Mouse (Mus musculus) MEL (cell line): Measurements from ENCODE around the gene Canx. TPM values are rescaled to one million over a fixed set of nuclear protein-coding genes. Genes with fewer than 3 reads are reported as not detected.

Source experiments
- DNase-seq: peaks from one replicate; pipeline ENCODE4 v3.0.0; 2011; ENCODE audit warnings: low read depth, low spot score
- H3K27ac ChIP-seq: 2 replicates; pipeline ENCODE4 v1.5.1; 2012; ENCODE audit warnings: low read depth, mild to moderate bottlenecking, control low read depth, low read length, moderate library complexity; ENCODE audit not compliant: control insufficient read depth
- H3K27me3 ChIP-seq, 2 experiments: fragments of 150-350 bp in 1 of 2; sonication (generic) in 1 of 2; 2 replicates each; pipeline ENCODE4 v1.6.1; 2012; ENCODE audit warnings: low read length in 2 of 2, mild to moderate bottlenecking in 2 of 2, improper control_type of control experiment in 1 of 2, moderate library complexity in 1 of 2; ENCODE audit not compliant: insufficient read depth in 2 of 2, control insufficient read depth in 1 of 2
- H3K36me3 ChIP-seq, 2 experiments: 2 replicates each; pipeline ENCODE4 v1.6.1; 2012 to 2014; ENCODE audit warnings: low read length in 2 of 2, improper control_type of control experiment in 1 of 2, inconsistent platforms in 1 of 2, mild to moderate bottlenecking in 1 of 2; ENCODE audit not compliant: insufficient read depth in 2 of 2, control insufficient read depth in 1 of 2
- H3K4me1 ChIP-seq, 2 experiments: fragments of 150-350 bp in 1 of 2; sonication (generic) in 1 of 2; 2 replicates each; pipeline ENCODE4 v1.6.1; 2012; ENCODE audit warnings: low read length in 2 of 2, improper control_type of control experiment in 1 of 2, mild to moderate bottlenecking in 1 of 2; ENCODE audit not compliant: insufficient read depth in 2 of 2, control insufficient read depth in 1 of 2
- H3K4me3 ChIP-seq, 2 experiments: fragments of 150-350 bp in 1 of 2; sonication (generic) in 1 of 2; 2 replicates each; pipeline ENCODE4 v1.5.1; 2012; ENCODE audit warnings: low read depth in 2 of 2, low read length in 2 of 2, mild to moderate bottlenecking in 2 of 2, moderate library complexity in 2 of 2, control low read depth in 1 of 2, improper control_type of control experiment in 1 of 2; ENCODE audit not compliant: control insufficient read depth in 1 of 2, insufficient read depth in 1 of 2
- H3K79me2 ChIP-seq: 2 replicates; pipeline ENCODE4 v1.6.1; 2012; ENCODE audit warnings: mild to moderate bottlenecking, low read length, moderate library complexity; ENCODE audit not compliant: control insufficient read depth, poor library complexity, insufficient read depth
- H3K9ac ChIP-seq: 2 replicates; pipeline ENCODE4 v1.6.1; 2012; ENCODE audit warnings: low read depth, mild to moderate bottlenecking, control low read depth, low read length, moderate library complexity; ENCODE audit not compliant: control insufficient read depth, poor library complexity, severe bottlenecking
- H3K9me3 ChIP-seq: fragments of 150-350 bp; sonication (generic); replicated peaks from 2 replicates; pipeline ENCODE4 v1.6.1; 2012; ENCODE audit warnings: mild to moderate bottlenecking, low read length, improper control_type of control experiment, moderate library complexity; ENCODE audit not compliant: insufficient read depth
- CHD1 ChIP-seq: IDR thresholded peaks from 2 replicates; pipeline ENCODE4 v1.6.1; 2012; ENCODE audit warnings: low read depth, mild to moderate bottlenecking, inconsistent platforms, low read length, improper control_type of control experiment
- E2F4 ChIP-seq: IDR thresholded peaks from 2 replicates; pipeline ENCODE4 v1.6.1; 2011; ENCODE audit warnings: low read depth, low read length, improper control_type of control experiment, borderline replicate concordance
- EP300 ChIP-seq, 2 experiments: IDR thresholded peaks; 2 replicates each; pipeline ENCODE4 v1.6.1; 2011; ENCODE audit warnings: improper control_type of control experiment in 2 of 2, low read length in 2 of 2, low read depth in 1 of 2, mild to moderate bottlenecking in 1 of 2
- ETS1 ChIP-seq: IDR thresholded peaks from 2 replicates; pipeline ENCODE4 v1.6.1; 2012; ENCODE audit warnings: low read depth, mild to moderate bottlenecking, inconsistent platforms, low read length, improper control_type of control experiment, moderate library complexity
- KAT2A ChIP-seq: conservative IDR thresholded peaks from 2 replicates; pipeline ENCODE4 v1.6.1; 2012; ENCODE audit warnings: low read depth, low read length, improper control_type of control experiment, inconsistent platforms
- MAX ChIP-seq: IDR thresholded peaks from 2 replicates; pipeline ENCODE4 v1.6.1; 2011; ENCODE audit warnings: low read length, improper control_type of control experiment
- MXI1 ChIP-seq: IDR thresholded peaks from 2 replicates; pipeline ENCODE4 v1.6.1; 2011; ENCODE audit warnings: mild to moderate bottlenecking, low read depth, low read length, improper control_type of control experiment
- MYC ChIP-seq: IDR thresholded peaks from 2 replicates; pipeline ENCODE4 v1.6.1; 2011; ENCODE audit warnings: low read depth, mild to moderate bottlenecking, low read length, improper control_type of control experiment, moderate library complexity
- NRF1 ChIP-seq: IDR thresholded peaks from 2 replicates; pipeline ENCODE4 v1.6.1; 2014; ENCODE audit warnings: low read depth, mild to moderate bottlenecking, inconsistent platforms, low read length, improper control_type of control experiment, moderate library complexity; ENCODE audit not compliant: poor library complexity, insufficient read depth, severe bottlenecking
- POLR2A ChIP-seq, 2 experiments: IDR thresholded peaks; 2 replicates each; pipeline ENCODE4 v1.6.1; 2011 to 2012; ENCODE audit warnings: low read length in 2 of 2, mild to moderate bottlenecking in 2 of 2, control low read depth in 1 of 2, improper control_type of control experiment in 1 of 2, low read depth in 1 of 2, moderate library complexity in 1 of 2; ENCODE audit not compliant: control insufficient read depth in 1 of 2, insufficient read depth in 1 of 2, poor library complexity in 1 of 2
- RAD21 ChIP-seq: IDR thresholded peaks from 2 replicates; pipeline ENCODE4 v1.6.1; 2011; ENCODE audit warnings: mild to moderate bottlenecking, low read depth, low read length, improper control_type of control experiment
- SIN3A ChIP-seq: IDR thresholded peaks from 2 replicates; pipeline ENCODE4 v1.6.1; 2012; ENCODE audit warnings: low read length, improper control_type of control experiment, inconsistent platforms
- TAL1 ChIP-seq: IDR thresholded peaks from 2 replicates; pipeline ENCODE4 v1.6.1; 2012; ENCODE audit warnings: mild to moderate bottlenecking, inconsistent platforms, low read length, moderate library complexity, mixed read lengths
- TCF12 ChIP-seq: IDR thresholded peaks from 2 replicates; pipeline ENCODE4 v1.6.1; 2014; ENCODE audit warnings: low read depth, mild to moderate bottlenecking, inconsistent platforms, low read length, improper control_type of control experiment, moderate library complexity
- UBTF ChIP-seq: IDR thresholded peaks from 2 replicates; pipeline ENCODE4 v1.6.1; 2012; ENCODE audit warnings: low read depth, mild to moderate bottlenecking, inconsistent platforms, low read length, improper control_type of control experiment, moderate library complexity, borderline replicate concordance; ENCODE audit not compliant: insufficient read depth
- USF2 ChIP-seq, 2 experiments: IDR thresholded peaks; 2 replicates each; pipeline ENCODE4 v1.6.1; 2011 to 2012; ENCODE audit warnings: improper control_type of control experiment in 2 of 2, low read length in 2 of 2, borderline replicate concordance in 1 of 2, inconsistent platforms in 1 of 2, low read depth in 1 of 2, mild to moderate bottlenecking in 1 of 2; ENCODE audit not compliant: insufficient read depth in 1 of 2
- ZMIZ1 ChIP-seq: IDR thresholded peaks from 2 replicates; pipeline ENCODE4 v1.6.1; 2012; ENCODE audit warnings: low read depth, mild to moderate bottlenecking, inconsistent platforms, low read length, improper control_type of control experiment, moderate library complexity
- ZNF384 ChIP-seq: IDR thresholded peaks from 2 replicates; pipeline ENCODE4 v1.6.1; 2012; ENCODE audit warnings: low read depth, mild to moderate bottlenecking, inconsistent platforms, low read length, improper control_type of control experiment
- polyA plus RNA-seq, 2 experiments: library from polyadenylated mRNA; stranded (reverse) in 1 of 2; unstranded in 1 of 2; fragments of >175 nt in 1 of 2; fragments of >200 nt in 1 of 2; gene quantifications; 2 replicates each; pipeline versions ENCODE4 v1.2.1 to v1.2.4; 2012; ENCODE audit warnings: low replicate concordance in 2 of 2, low read depth in 1 of 2; ENCODE audit not compliant: insufficient read length in 2 of 2, insufficient read depth in 1 of 2, missing spikeins in 1 of 2
- total RNA-seq: library from RNA; depleted of rRNA; stranded (reverse); fragments of 300-350 nt; gene quantifications from 2 replicates; pipeline ENCODE4 v1.2.3, GENCODE M21; 2012

The Canx gene
- total and polyA plus RNA-seq, 3 experiments: 390 to 867 (median 464) TPM

GRCm38 (mm10) chr11:50286428-50286827 is 39.0 kb downstream of the Canx start:
- Histone ChIP-seq H3K27ac (peak overlapping the region; percentile 26; the same call in 1 of the 2 replicates), H3K27me3 (no peaks in the 10 kb centered on the region), H3K9me3 (no peaks in the 10 kb centered on the region)
- no peak; the same call in 1 of the 2 replicates for TF ChIP-seq RAD21
- TF ChIP-seq ETS1: peak; percentile 52
- peak; percentile 75 for TF ChIP-seq SIN3A
- TF ChIP-seq TCF12: 0 out of 2 replicates have a peak, but pooled peaks have one; percentile 29
- peak; percentile 40; the same call in 1 of the 2 replicates for TF ChIP-seq MXI1
- no peak for TF ChIP-seq E2F4
- peak; percentile 31 to 56; a peak in 3 of 4 replicates for TF ChIP-seq EP300 (IDR thresholded peaks at IDR 0.05; ENCODE audit: low read depth in 1 of 2, low read length in 2 of 2)
- peak; percentile 71; the same call in 1 of the 2 replicates for TF ChIP-seq CHD1
- TF ChIP-seq MAX: peak; percentile 27; the same call in 1 of the 2 replicates
- TF ChIP-seq, all 39 proteins: peak for 7
- Histone ChIP-seq H3K36me3 (peaks cover 8 to 30% of the 10 kb centered on the region in 2 experiments), H3K4me1 (peaks cover 11 to 14% of the 10 kb centered on the region in 2 experiments), H3K4me3 (no peak overlapping the region), H3K9ac (no peak overlapping the region), H3K79me2 (peaks cover 36% of the 10 kb centered on the region)
- DNase-seq: peak; percentile 79

DNA sequence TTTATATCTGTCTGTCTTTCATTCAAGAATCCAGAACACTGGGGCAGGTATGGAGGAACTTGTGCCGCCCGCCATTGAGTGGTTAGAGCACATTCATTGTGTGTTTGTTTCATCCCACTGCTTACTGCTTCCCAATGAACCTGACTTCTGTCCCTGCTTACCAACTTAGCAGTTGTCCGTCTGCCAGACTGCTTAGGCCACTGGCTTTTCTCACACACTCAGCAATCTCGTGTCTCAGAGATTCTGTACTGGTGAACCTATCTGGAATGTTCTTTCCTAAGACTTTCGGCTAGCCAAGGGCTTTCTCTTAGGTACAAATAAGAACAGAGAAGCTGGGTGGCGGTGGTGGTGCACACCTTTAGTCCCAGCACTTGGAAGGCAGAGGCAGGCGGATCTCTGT is 39.8 kb downstream of the Canx start:
- Histone ChIP-seq H3K9ac (no peak overlapping the region), H3K27ac (no peak overlapping the region), H3K79me2 (peaks cover 28% of the 10 kb centered on the region), H3K9me3 (no peaks in the 10 kb centered on the region), H3K4me1 (peaks cover 11 to 14% of the 10 kb centered on the region in 2 experiments), H3K4me3 (no peak overlapping the region), H3K36me3 (peaks cover 10 to 28% of the 10 kb centered on the region in 2 experiments), H3K27me3 (no peaks in the 10 kb centered on the region)
- no peak for DNase-seq
- no peak for TF ChIP-seq MYC
- no peak for TF ChIP-seq POLR2A (IDR thresholded peaks at IDR 0.05; ENCODE audit: control insufficient read depth in 1 of 2, insufficient read depth in 1 of 2, low read depth in 1 of 2, low read length in 2 of 2, poor library complexity in 1 of 2)
- TF ChIP-seq TAL1: no peak
- no peak for TF ChIP-seq USF2 (IDR thresholded peaks at IDR 0.05; ENCODE audit: borderline replicate concordance in 1 of 2, insufficient read depth in 1 of 2, low read depth in 1 of 2, low read length in 2 of 2)
- no peak for TF ChIP-seq KAT2A
- no peak for TF ChIP-seq ZMIZ1
- no peak for TF ChIP-seq NRF1
- TF ChIP-seq UBTF: no peak
- no peak for TF ChIP-seq EP300 (IDR thresholded peaks at IDR 0.05; ENCODE audit: low read depth in 1 of 2, low read length in 2 of 2)
- TF ChIP-seq MAX: no peak
- no peak for TF ChIP-seq ZNF384
- no peak for TF ChIP-seq SIN3A
- no peak for TF ChIP-seq RAD21
